Mouse (Mus musculus) stomach, postnatal 0 days (tissue): Measurements from ENCODE around the gene Slamf9. TPM values are rescaled to one million over a fixed set of nuclear protein-coding genes. Genes with fewer than 3 reads are reported as not detected.

ENCODE experiments used
- ATAC-seq: fragments of 200-750 bp; cut with Nextera tagmentation; 2 replicates; pipeline ENCODE4 v1.8.0; 2017; ENCODE audit not compliant: low FRiP score, low TSS enrichment
- DNase-seq: peaks from one replicate; pipeline ENCODE4 v3.0.0-alpha.2; 2016; ENCODE audit warnings: low spot score
- H3K27ac ChIP-seq: fragments of 300-500 bp; sonication (generic); replicated peaks from 2 replicates; pipeline ENCODE4 v1.5.1; 2014; ENCODE audit warnings: mild to moderate bottlenecking, control low read depth
- H3K27me3 ChIP-seq: fragments of 300-500 bp; sonication (generic); 2 replicates; pipeline ENCODE4 v1.6.1; 2014; ENCODE audit warnings: low read length; ENCODE audit not compliant: control insufficient read depth, insufficient read depth
- H3K36me3 ChIP-seq: fragments of 300-500 bp; sonication (generic); 2 replicates; pipeline ENCODE4 v1.6.1; 2014; ENCODE audit warnings: low read length, mixed read lengths; ENCODE audit not compliant: control insufficient read depth, insufficient read depth
- H3K4me1 ChIP-seq: fragments of 300-500 bp; sonication (generic); replicated peaks from 2 replicates; pipeline ENCODE4 v1.6.1; 2014; ENCODE audit warnings: antibody characterized with exemption; ENCODE audit not compliant: control insufficient read depth, insufficient read depth
- H3K4me2 ChIP-seq: fragments of 300-500 bp; sonication (generic); replicated peaks from 2 replicates; pipeline ENCODE4 v1.6.1; 2014; ENCODE audit warnings: low read depth, mild to moderate bottlenecking, control low read depth, moderate library complexity
- H3K4me3 ChIP-seq: fragments of 300-500 bp; sonication (generic); 2 replicates; pipeline ENCODE4 v1.5.1; 2014; ENCODE audit warnings: low read depth, low read length, control low read depth
- H3K9ac ChIP-seq: fragments of 300-500 bp; sonication (generic); 2 replicates; pipeline ENCODE4 v1.6.1; 2014; ENCODE audit warnings: mild to moderate bottlenecking, low read length, control low read depth, mixed read lengths
- H3K9me3 ChIP-seq: fragments of 300-500 bp; sonication (generic); 2 replicates; pipeline ENCODE4 v1.6.1; 2016; ENCODE audit warnings: low read length; ENCODE audit not compliant: control insufficient read depth
- CTCF ChIP-seq: IDR thresholded peaks from 2 replicates; pipeline ENCODE4 v1.5.1; 2016; ENCODE audit warnings: antibody characterized with exemption, low read depth, mild to moderate bottlenecking, moderate library complexity
- EP300 ChIP-seq: optimal IDR thresholded peaks from 2 replicates; pipeline ENCODE3; 2016; ENCODE audit warnings: antibody characterized with exemption
- WGBS: fragments of 180-500 bp; shearing (Covaris S2); extraction: QIAGEN DNeasy Blood & Tissue Kit; methylation state at CpG from one replicate; pipeline ENCODE4 v1.1.7; 2014; 5-methylcytosine and 5-hydroxymethylcytosine counted together
- polyA plus RNA-seq: library from polyadenylated mRNA; unstranded; fragments of >200 nt; fragmentation: Nextera tagmentation; extraction: Ambion mirVana; gene quantifications from 2 replicates; pipeline ENCODE4 v1.2.1, GENCODE M21; 2015

The Slamf9 gene
- polyA plus RNA-seq, 1 experiment from 2014 or later = 1.8 TPM

DNA sequence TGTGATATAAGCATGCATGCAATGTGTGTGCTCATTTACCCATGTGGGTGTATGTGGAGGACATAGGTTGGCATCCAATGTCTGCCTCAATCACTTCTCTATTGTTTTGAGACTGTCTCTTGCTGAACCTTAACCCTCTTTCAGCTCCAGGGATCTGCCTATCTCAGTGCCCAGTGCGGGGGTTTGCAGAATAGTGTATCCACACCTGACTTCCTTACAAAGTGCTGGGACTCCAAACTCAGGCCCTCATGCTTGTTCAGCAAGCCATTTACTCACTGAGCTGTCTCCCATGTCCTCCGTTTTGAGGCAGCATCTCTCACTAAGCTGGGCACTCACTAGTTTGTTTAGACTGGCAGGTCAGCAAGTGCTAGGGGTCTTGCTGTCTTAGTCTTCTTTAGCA, 36.5 kb upstream of the Slamf9 start:
- 71% methylated on average over 2 of the region's 2 CpGs for WGBS
- ATAC-seq (no peak), DNase-seq (no peak)
- Histone ChIP-seq H3K27me3 (no peaks in the 10 kb centered on the region), H3K9ac (no peak overlapping the region), H3K4me3 (no peak overlapping the region), H3K36me3 (no peaks in the 10 kb centered on the region), H3K27ac (no peak overlapping the region), H3K4me1 (no peaks in the 10 kb centered on the region), H3K4me2 (no peak overlapping the region), H3K9me3 (no peaks in the 10 kb centered on the region)
- TF ChIP-seq CTCF = no peak
- no peak for TF ChIP-seq EP300

DNA sequence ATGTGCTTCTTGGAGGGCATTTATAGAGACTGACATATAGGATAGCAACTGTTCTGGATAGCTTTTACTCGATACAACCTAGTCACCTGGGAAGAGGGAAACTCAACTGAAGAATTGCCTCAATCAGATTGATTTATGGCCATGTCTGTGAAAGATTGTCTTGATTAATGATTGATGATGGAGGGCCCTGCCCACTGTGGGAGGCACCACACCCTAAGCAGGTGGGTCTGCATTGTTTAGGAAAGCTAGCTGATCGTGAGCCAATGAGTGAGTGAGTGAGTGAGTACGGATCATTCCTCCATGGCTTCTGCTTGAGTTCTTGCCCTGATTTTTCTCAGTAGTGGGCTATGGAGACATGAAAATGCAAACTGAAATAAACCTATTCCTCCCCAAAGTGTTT, 34.6 kb upstream of the Slamf9 start:
- no peaks in the 10 kb centered on the region for H3K27me3 ChIP-seq
- ATAC-seq (no peak), DNase-seq (no peak)
- no peak overlapping the region for H3K4me2 ChIP-seq
- no peak overlapping the region for H3K9ac ChIP-seq
- no peak overlapping the region for H3K27ac ChIP-seq
- H3K4me3 ChIP-seq = no peak overlapping the region
- H3K4me1 ChIP-seq = no peaks in the 10 kb centered on the region
- no peaks in the 10 kb centered on the region for H3K9me3 ChIP-seq
- H3K36me3 ChIP-seq = no peaks in the 10 kb centered on the region
- TF ChIP-seq EP300 = no peak
- 55% methylated on average over 3 of the region's 3 CpGs for WGBS

DNA sequence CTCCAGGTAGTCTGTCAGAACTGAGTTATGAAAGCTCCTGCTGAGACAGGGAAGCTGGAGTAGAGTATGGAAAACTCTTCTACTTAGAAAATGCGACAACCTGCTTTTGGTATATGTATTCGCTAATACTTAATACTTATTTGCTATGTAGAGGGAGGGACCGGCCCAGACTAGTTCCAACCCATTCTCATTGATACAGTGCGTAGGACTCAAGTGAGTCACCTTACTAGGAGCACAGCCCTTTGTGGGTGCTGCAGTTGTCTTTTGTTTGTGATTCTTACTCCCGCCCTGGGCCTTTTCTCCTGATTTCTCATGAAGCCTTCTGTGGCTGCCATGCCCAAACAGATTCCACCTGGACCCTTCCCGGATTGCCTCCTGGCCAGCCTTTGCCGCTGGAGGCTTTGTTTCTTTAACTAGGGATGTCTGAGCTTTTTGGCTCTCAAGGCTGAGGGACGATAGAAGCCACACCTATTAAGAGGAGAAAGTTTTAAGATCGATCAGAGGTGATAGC, 33.2 kb upstream of the Slamf9 start:
- Histone ChIP-seq H3K27ac (peak overlapping the region; percentile 84), H3K9ac (no peak overlapping the region), H3K4me2 (no peak overlapping the region), H3K36me3 (no peaks in the 10 kb centered on the region), H3K27me3 (no peaks in the 10 kb centered on the region), H3K4me1 (no peaks in the 10 kb centered on the region), H3K4me3 (no peak overlapping the region), H3K9me3 (no peaks in the 10 kb centered on the region)
- no peak for TF ChIP-seq EP300
- no peak for TF ChIP-seq CTCF
- DNase-seq (peak; percentile 34), ATAC-seq (peak; percentile 97)
- WGBS = 57% methylated on average over 9 of the region's 9 CpGs

DNA sequence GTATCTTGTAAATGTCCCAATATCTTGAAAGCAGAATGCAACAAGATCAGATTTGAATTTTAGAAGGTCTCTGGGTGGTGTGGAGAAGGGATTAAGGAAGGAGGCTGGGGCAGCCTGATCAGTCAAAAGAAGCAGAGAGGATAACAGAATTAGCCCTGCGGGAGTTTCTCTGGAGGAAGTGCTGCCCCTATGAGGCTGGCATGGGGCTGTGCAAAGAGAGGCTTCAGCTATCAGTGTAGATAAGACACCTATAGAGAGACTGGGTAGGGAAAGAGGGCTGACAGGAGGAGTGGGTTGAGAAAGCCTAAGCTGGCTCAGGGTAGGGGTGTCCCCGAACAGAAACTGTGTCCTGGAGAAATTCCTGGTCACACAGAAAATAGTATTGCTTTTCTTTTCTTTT, 24.9 kb upstream of the Slamf9 start:
- Histone ChIP-seq H3K4me2 (no peak overlapping the region), H3K9me3 (no peaks in the 10 kb centered on the region), H3K4me1 (no peaks in the 10 kb centered on the region), H3K9ac (no peak overlapping the region), H3K36me3 (no peaks in the 10 kb centered on the region), H3K27me3 (no peaks in the 10 kb centered on the region), H3K4me3 (no peak overlapping the region), H3K27ac (no peak overlapping the region)
- WGBS = 46% methylated on average over 2 of the region's 2 CpGs
- ATAC-seq (no peak), DNase-seq (no peak)
- TF ChIP-seq EP300 (no peak), CTCF (peak; percentile 45)

DNA sequence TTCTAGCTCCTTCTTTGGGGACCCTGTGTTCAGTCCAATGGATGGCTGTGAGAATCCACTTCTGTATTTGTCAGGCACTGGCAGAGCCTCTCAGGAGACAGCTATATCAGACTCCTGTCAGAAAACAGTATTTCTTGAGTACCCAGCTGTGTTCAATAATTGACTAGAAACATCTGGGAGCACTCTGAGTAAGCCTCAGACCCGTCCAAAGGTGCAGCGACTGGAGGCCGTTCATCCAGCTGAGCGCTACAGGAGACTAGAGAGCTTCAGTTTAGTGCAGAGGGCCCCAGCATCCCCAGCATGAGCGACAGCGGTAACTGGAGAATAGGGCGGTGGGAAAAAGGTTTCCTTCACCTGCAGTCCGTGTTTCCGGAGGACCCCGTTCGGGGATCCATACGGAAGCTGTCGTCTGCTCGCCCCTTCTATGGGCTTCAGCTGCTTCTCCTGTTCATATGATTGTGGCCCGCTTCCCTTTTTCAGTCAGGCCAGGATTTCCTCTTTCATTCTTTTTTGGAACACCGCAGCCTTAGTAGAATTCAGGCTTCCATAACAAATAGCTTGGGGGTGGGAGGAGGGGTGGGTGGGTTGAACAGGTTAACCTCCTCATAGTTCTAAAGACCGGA, 24.2 kb upstream of the Slamf9 start:
- Histone ChIP-seq H3K9me3 (no peaks in the 10 kb centered on the region), H3K36me3 (no peaks in the 10 kb centered on the region), H3K9ac (no peak overlapping the region), H3K4me2 (no peak overlapping the region), H3K27me3 (no peaks in the 10 kb centered on the region), H3K4me3 (no peak overlapping the region), H3K27ac (no peak overlapping the region), H3K4me1 (no peaks in the 10 kb centered on the region)
- no peak for ATAC-seq
- no peak for TF ChIP-seq EP300
- no peak for TF ChIP-seq CTCF
- no peak for DNase-seq
- 48% methylated on average over 17 of the region's 17 CpGs for WGBS

DNA sequence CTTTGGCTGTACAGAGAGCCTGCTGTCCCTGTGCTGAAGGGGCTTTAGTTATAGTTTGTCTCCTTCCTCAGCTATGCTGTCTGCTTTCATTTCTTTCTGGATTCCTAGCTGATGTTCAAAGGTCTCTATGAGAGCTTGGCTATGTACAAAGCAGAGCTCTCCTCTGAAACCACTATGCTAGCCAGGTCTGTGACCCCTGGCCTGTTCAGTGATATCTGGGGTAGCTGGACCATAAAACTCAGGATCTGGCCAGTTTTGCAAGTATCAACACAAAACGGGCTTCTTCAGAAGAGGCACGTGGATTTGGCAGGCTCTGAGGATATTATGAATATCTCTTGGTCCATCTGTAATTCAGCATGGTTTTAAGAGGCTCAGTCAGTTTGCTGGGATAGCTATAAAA, 22.2 kb upstream of the Slamf9 start:
- Histone ChIP-seq H3K4me1 (no peaks in the 10 kb centered on the region), H3K9me3 (no peaks in the 10 kb centered on the region), H3K4me3 (no peak overlapping the region), H3K27me3 (no peaks in the 10 kb centered on the region), H3K9ac (no peak overlapping the region), H3K27ac (no peak overlapping the region), H3K36me3 (no peaks in the 10 kb centered on the region), H3K4me2 (no peak overlapping the region)
- WGBS = 68% methylated on average over 2 of the region's 2 CpGs
- TF ChIP-seq EP300 = no peak
- ATAC-seq = no peak
- DNase-seq = no peak
